Mouse (Mus musculus) E14TG2a.4 (cell line): ENCODE results near the gene Ltbp3.

Experiments
- CTCF ChIP-seq: conservative IDR thresholded peaks from 2 replicates; pipeline ENCODE4 v1.5.1; 2014; ENCODE audit warnings: low read length
- NANOG ChIP-seq: IDR thresholded peaks from 2 replicates; pipeline ENCODE4 v1.6.1; 2014; ENCODE audit warnings: borderline replicate concordance, low read length, mixed read lengths
- POU5F1 ChIP-seq: IDR thresholded peaks from 2 replicates; pipeline ENCODE4 v1.6.1; 2014; ENCODE audit warnings: low read length, borderline replicate concordance

DNA sequence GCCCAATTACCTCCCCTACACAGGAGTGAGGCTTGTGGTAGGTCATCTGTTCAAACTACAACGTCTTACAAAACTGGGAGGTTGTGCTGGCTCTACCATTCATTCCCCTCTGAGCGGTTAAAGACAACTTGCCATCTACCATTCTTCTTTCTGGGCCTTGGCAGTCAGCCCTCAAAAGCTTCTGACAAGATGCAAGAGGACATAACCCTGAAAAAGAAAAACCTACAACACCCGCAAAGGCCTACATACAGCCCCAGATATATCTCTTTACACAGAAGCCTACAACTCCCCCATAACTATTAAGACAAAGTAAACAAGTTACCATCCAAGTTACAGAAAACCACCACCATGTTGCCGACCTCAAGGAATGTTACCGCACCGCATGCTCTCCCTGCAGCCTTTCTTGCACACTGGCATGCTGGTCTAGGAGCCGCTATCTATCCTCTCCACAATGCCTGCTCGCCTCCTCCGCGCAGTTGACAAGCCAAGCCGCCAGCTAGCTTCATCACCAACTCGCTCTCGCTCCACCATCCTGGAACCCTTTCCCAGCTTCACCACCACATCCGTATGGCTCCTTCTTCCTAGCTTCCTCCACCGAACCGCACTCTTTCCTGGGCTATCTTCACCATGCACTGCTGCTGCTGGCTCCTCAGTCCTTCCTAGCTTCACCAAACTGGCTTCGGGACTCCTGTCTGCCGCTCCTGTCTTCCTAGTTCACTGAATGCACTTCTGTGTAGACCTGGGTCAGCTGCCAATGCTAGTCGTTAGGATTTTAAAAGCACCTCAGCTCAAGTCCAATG, 60.1 kb downstream of the Ltbp3 start:
- TF ChIP-seq CTCF = no peak
- no peak for TF ChIP-seq POU5F1
- no peak for TF ChIP-seq NANOG
